28 mouse cellular contexts compared by ENCODE assay signal in genomic region chr6:107605151-107605550, GRCm38 (mm10).
"Had no signal": no experiment of that assay in that cellular context is flagged by ENCODE, and none has a peak within 500 bp of the region (broad histone marks: within the 10 kb centered on the region; RNA-seq: fewer than 3 reads in every experiment).

No protein-coding gene starts in this region.

- H3K36me3 ChIP-seq: heart, embryonic 10.5 days; heart, embryonic 12.5 days; hindbrain, embryonic 10.5 days; hindbrain, embryonic 12.5 days; intestine, embryonic 15.5 days; kidney, embryonic 15.5 days; limb, embryonic 13.5 days; limb, embryonic 15.5 days; liver, embryonic 12.5 days had no signal

- H3K4me1 ChIP-seq: heart, embryonic 10.5 days; heart, embryonic 12.5 days; hindbrain, embryonic 10.5 days; hindbrain, embryonic 12.5 days; intestine, embryonic 15.5 days; kidney, embryonic 15.5 days; limb, embryonic 13.5 days; limb, embryonic 15.5 days; liver, embryonic 12.5 days had no signal

- H3K4me3 ChIP-seq: gastrocnemius, adult 2 months; heart, embryonic 10.5 days; heart, embryonic 12.5 days; hindbrain, embryonic 10.5 days; hindbrain, embryonic 12.5 days; intestine, embryonic 15.5 days; kidney, embryonic 15.5 days; limb, embryonic 13.5 days; limb, embryonic 15.5 days; liver, embryonic 12.5 days had no signal

- H3K4me2 ChIP-seq: heart, embryonic 12.5 days; hindbrain, embryonic 12.5 days; hindbrain, embryonic 14.5 days; intestine, embryonic 15.5 days; kidney, embryonic 15.5 days; limb, embryonic 13.5 days; limb, embryonic 15.5 days; liver, embryonic 12.5 days had no signal

- ATAC-seq: hindbrain, embryonic 16.5 days; inflammation-experienced regulatory T-cells, adult 6 months; intestine, embryonic 15.5 days; liver, embryonic 12.5 days had no signal

- H3K27me3 ChIP-seq: heart, embryonic 12.5 days; hindbrain, embryonic 12.5 days; intestine, embryonic 15.5 days; kidney, embryonic 15.5 days; limb, embryonic 13.5 days; limb, embryonic 15.5 days; liver, embryonic 12.5 days had no signal

- H3K27ac ChIP-seq: gastrocnemius, adult 2 months; heart, embryonic 10.5 days; hindbrain, embryonic 10.5 days; hindbrain, embryonic 12.5 days; hindbrain, embryonic 14.5 days; intestine, embryonic 15.5 days; kidney, embryonic 15.5 days; kidney, postnatal 0 days; limb, embryonic 13.5 days; limb, embryonic 15.5 days; liver, embryonic 12.5 days; liver, embryonic 14.5 days had no signal

- H3K9me3 ChIP-seq: heart, embryonic 10.5 days; heart, embryonic 12.5 days; hindbrain, embryonic 10.5 days; hindbrain, embryonic 12.5 days; intestine, embryonic 15.5 days; kidney, embryonic 15.5 days; limb, embryonic 13.5 days; limb, embryonic 15.5 days; liver, embryonic 12.5 days had no signal

- DNase-seq: gastrocnemius, adult 2 months; gastrocnemius, postnatal 10 days; gastrocnemius, postnatal 25 days; heart, adult 18-20 months; heart, postnatal 10 days; heart, postnatal 4 days; kidney, adult 11 months; kidney, adult 2 months; kidney, adult 9 months; kidney, postnatal 14 days; kidney, postnatal 36 days; layer of hippocampus, adult 9-11 months; layer of hippocampus, postnatal 36 days; left cerebral cortex, postnatal 4 days had no signal

- H3K9ac ChIP-seq: heart, embryonic 12.5 days; hindbrain, embryonic 12.5 days; hindbrain, embryonic 14.5 days; intestine, embryonic 15.5 days; kidney, embryonic 15.5 days; limb, embryonic 13.5 days; limb, embryonic 15.5 days; liver, embryonic 12.5 days; liver, embryonic 14.5 days had no signal
